Mouse (Mus musculus) MEL (cell line): Measurements from ENCODE around the gene Vmn1r42. TPM values are rescaled to one million over a fixed set of nuclear protein-coding genes. Genes with fewer than 3 reads are reported as not detected.
"Not testable (repeated sequence)": the region's sequence is repeated elsewhere in the genome, so short reads cannot be mapped to it uniquely, and the experiment has no call there.

Experiments
- DNase-seq: peaks from one replicate; pipeline ENCODE4 v3.0.0; 2011; ENCODE audit warnings: low read depth, low spot score
- H3K27ac ChIP-seq: 2 replicates; pipeline ENCODE4 v1.5.1; 2012; ENCODE audit warnings: low read depth, mild to moderate bottlenecking, control low read depth, low read length, moderate library complexity; ENCODE audit not compliant: control insufficient read depth
- H3K27me3 ChIP-seq, 2 experiments: fragments of 150-350 bp in 1 of 2; sonication (generic) in 1 of 2; 2 replicates each; pipeline ENCODE4 v1.6.1; 2012; ENCODE audit warnings: low read length in 2 of 2, mild to moderate bottlenecking in 2 of 2, improper control_type of control experiment in 1 of 2, moderate library complexity in 1 of 2; ENCODE audit not compliant: insufficient read depth in 2 of 2, control insufficient read depth in 1 of 2
- H3K36me3 ChIP-seq, 2 experiments: 2 replicates each; pipeline ENCODE4 v1.6.1; 2012 to 2014; ENCODE audit warnings: low read length in 2 of 2, improper control_type of control experiment in 1 of 2, inconsistent platforms in 1 of 2, mild to moderate bottlenecking in 1 of 2; ENCODE audit not compliant: insufficient read depth in 2 of 2, control insufficient read depth in 1 of 2
- H3K4me1 ChIP-seq, 2 experiments: fragments of 150-350 bp in 1 of 2; sonication (generic) in 1 of 2; 2 replicates each; pipeline ENCODE4 v1.6.1; 2012; ENCODE audit warnings: low read length in 2 of 2, improper control_type of control experiment in 1 of 2, mild to moderate bottlenecking in 1 of 2; ENCODE audit not compliant: insufficient read depth in 2 of 2, control insufficient read depth in 1 of 2
- H3K4me3 ChIP-seq, 2 experiments: fragments of 150-350 bp in 1 of 2; sonication (generic) in 1 of 2; 2 replicates each; pipeline ENCODE4 v1.5.1; 2012; ENCODE audit warnings: low read depth in 2 of 2, low read length in 2 of 2, mild to moderate bottlenecking in 2 of 2, moderate library complexity in 2 of 2, control low read depth in 1 of 2, improper control_type of control experiment in 1 of 2; ENCODE audit not compliant: control insufficient read depth in 1 of 2, insufficient read depth in 1 of 2
- H3K79me2 ChIP-seq: 2 replicates; pipeline ENCODE4 v1.6.1; 2012; ENCODE audit warnings: mild to moderate bottlenecking, low read length, moderate library complexity; ENCODE audit not compliant: control insufficient read depth, poor library complexity, insufficient read depth
- H3K9ac ChIP-seq: 2 replicates; pipeline ENCODE4 v1.6.1; 2012; ENCODE audit warnings: low read depth, mild to moderate bottlenecking, control low read depth, low read length, moderate library complexity; ENCODE audit not compliant: control insufficient read depth, poor library complexity, severe bottlenecking
- H3K9me3 ChIP-seq: fragments of 150-350 bp; sonication (generic); replicated peaks from 2 replicates; pipeline ENCODE4 v1.6.1; 2012; ENCODE audit warnings: mild to moderate bottlenecking, low read length, improper control_type of control experiment, moderate library complexity; ENCODE audit not compliant: insufficient read depth
- CHD2 ChIP-seq: IDR thresholded peaks from 2 replicates; pipeline ENCODE4 v1.6.1; 2011; ENCODE audit warnings: low read length, improper control_type of control experiment
- CTCF ChIP-seq, 3 experiments: IDR thresholded peaks in 2 of 3; conservative IDR thresholded peaks in 1 of 3; 2 replicates each; pipeline ENCODE4 v1.5.1; 2011 to 2012; ENCODE audit warnings: low read length in 3 of 3, low read depth in 2 of 3, mild to moderate bottlenecking in 2 of 3, improper control_type of control experiment in 1 of 3, inconsistent platforms in 1 of 3, mixed read lengths in 1 of 3, moderate library complexity in 1 of 3; ENCODE audit not compliant: control insufficient read depth in 1 of 3, insufficient read depth in 1 of 3, poor library complexity in 1 of 3, severe bottlenecking in 1 of 3
- ELF1 ChIP-seq: IDR thresholded peaks from 2 replicates; pipeline ENCODE4 v1.6.1; 2014; ENCODE audit warnings: low read depth, mild to moderate bottlenecking, inconsistent platforms, low read length, improper control_type of control experiment, moderate library complexity
- EP300 ChIP-seq, 2 experiments: IDR thresholded peaks; 2 replicates each; pipeline ENCODE4 v1.6.1; 2011; ENCODE audit warnings: improper control_type of control experiment in 2 of 2, low read length in 2 of 2, low read depth in 1 of 2, mild to moderate bottlenecking in 1 of 2
- ETS1 ChIP-seq: IDR thresholded peaks from 2 replicates; pipeline ENCODE4 v1.6.1; 2012; ENCODE audit warnings: low read depth, mild to moderate bottlenecking, inconsistent platforms, low read length, improper control_type of control experiment, moderate library complexity
- GABPA ChIP-seq: IDR thresholded peaks from 2 replicates; pipeline ENCODE4 v1.6.1; 2012; ENCODE audit warnings: low read depth, mild to moderate bottlenecking, inconsistent platforms, low read length, improper control_type of control experiment, moderate library complexity
- GATA1 ChIP-seq: IDR thresholded peaks from 2 replicates; pipeline ENCODE4 v1.6.1; 2011; ENCODE audit warnings: low read depth, low read length, improper control_type of control experiment
- JUND ChIP-seq: IDR thresholded peaks from 2 replicates; pipeline ENCODE4 v1.6.1; 2011; ENCODE audit warnings: low read depth, mild to moderate bottlenecking, improper control_type of control experiment, low read length
- MAFK ChIP-seq: IDR thresholded peaks from 2 replicates; pipeline ENCODE4 v1.6.1; 2011; ENCODE audit warnings: low read depth, mild to moderate bottlenecking, low read length, improper control_type of control experiment, borderline replicate concordance
- MAX ChIP-seq: IDR thresholded peaks from 2 replicates; pipeline ENCODE4 v1.6.1; 2011; ENCODE audit warnings: low read length, improper control_type of control experiment
- MAZ ChIP-seq: IDR thresholded peaks from 2 replicates; pipeline ENCODE4 v1.6.1; 2012; ENCODE audit warnings: low read depth, mild to moderate bottlenecking, inconsistent platforms, low read length, improper control_type of control experiment
- MYB ChIP-seq: IDR thresholded peaks from 2 replicates; pipeline ENCODE4 v1.6.1; 2011; ENCODE audit warnings: mild to moderate bottlenecking, low read depth, low read length, improper control_type of control experiment
- MYC ChIP-seq: IDR thresholded peaks from 2 replicates; pipeline ENCODE4 v1.6.1; 2011; ENCODE audit warnings: low read depth, mild to moderate bottlenecking, low read length, improper control_type of control experiment, moderate library complexity
- NELFE ChIP-seq: IDR thresholded peaks from 2 replicates; pipeline ENCODE4 v1.6.1; 2011; ENCODE audit warnings: low read depth, low read length, improper control_type of control experiment
- POLR2A ChIP-seq, 2 experiments: IDR thresholded peaks; 2 replicates each; pipeline ENCODE4 v1.6.1; 2011 to 2012; ENCODE audit warnings: low read length in 2 of 2, mild to moderate bottlenecking in 2 of 2, control low read depth in 1 of 2, improper control_type of control experiment in 1 of 2, low read depth in 1 of 2, moderate library complexity in 1 of 2; ENCODE audit not compliant: control insufficient read depth in 1 of 2, insufficient read depth in 1 of 2, poor library complexity in 1 of 2
- POLR2AphosphoS2 ChIP-seq: IDR thresholded peaks from 2 replicates; pipeline ENCODE4 v1.6.1; 2011; ENCODE audit warnings: low read length, improper control_type of control experiment
- RAD21 ChIP-seq: IDR thresholded peaks from 2 replicates; pipeline ENCODE4 v1.6.1; 2011; ENCODE audit warnings: mild to moderate bottlenecking, low read depth, low read length, improper control_type of control experiment
- RCOR1 ChIP-seq: IDR thresholded peaks from 2 replicates; pipeline ENCODE4 v1.6.1; 2012; ENCODE audit warnings: low read depth, mild to moderate bottlenecking, inconsistent platforms, low read length, improper control_type of control experiment
- SMC3 ChIP-seq: IDR thresholded peaks from 2 replicates; pipeline ENCODE4 v1.6.1; 2011; ENCODE audit warnings: low read depth, low read length, improper control_type of control experiment
- TBP ChIP-seq: IDR thresholded peaks from 2 replicates; pipeline ENCODE4 v1.8.0; 2011; ENCODE audit warnings: low read depth, low read length, improper control_type of control experiment
- ZC3H11A ChIP-seq: IDR thresholded peaks from 2 replicates; pipeline ENCODE4 v1.6.1; 2012; ENCODE audit warnings: low read depth, mild to moderate bottlenecking, inconsistent platforms, low read length, improper control_type of control experiment
- ZMIZ1 ChIP-seq: IDR thresholded peaks from 2 replicates; pipeline ENCODE4 v1.6.1; 2012; ENCODE audit warnings: low read depth, mild to moderate bottlenecking, inconsistent platforms, low read length, improper control_type of control experiment, moderate library complexity
- polyA plus RNA-seq, 2 experiments: library from polyadenylated mRNA; stranded (reverse) in 1 of 2; unstranded in 1 of 2; fragments of >175 nt in 1 of 2; fragments of >200 nt in 1 of 2; gene quantifications; 2 replicates each; pipeline versions ENCODE4 v1.2.1 to v1.2.4; 2012; ENCODE audit warnings: low replicate concordance in 2 of 2, low read depth in 1 of 2; ENCODE audit not compliant: insufficient read length in 2 of 2, insufficient read depth in 1 of 2, missing spikeins in 1 of 2
- total RNA-seq: library from RNA; depleted of rRNA; stranded (reverse); fragments of 300-350 nt; gene quantifications from 2 replicates; pipeline ENCODE4 v1.2.3, GENCODE M21; 2012; rRNA removed

Vmn1r42 gene
- not detected in 2 replicates for total RNA-seq
- polyA plus RNA-seq = not detected

DNA sequence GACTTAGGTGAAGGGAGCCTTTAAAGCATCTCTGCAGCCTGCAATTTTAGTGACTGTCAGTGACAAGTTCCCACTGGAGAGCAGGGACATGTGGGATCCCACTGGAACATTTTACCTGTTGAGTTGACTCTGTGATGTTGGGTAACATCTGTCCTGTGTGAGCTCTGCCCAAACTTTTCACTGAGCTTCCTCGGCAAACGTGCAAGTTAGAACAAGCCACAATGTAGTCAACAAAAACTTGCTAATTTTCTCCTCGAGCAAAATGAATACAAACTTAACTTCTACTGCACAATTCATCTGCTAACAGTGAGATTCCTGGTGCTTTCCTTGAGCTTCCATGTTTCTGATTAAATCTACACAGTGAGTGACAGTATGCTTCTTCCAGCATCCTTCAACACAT lies at the start of gene Vmn1r42, which contains the start of gene Vmn1r43:
Gene Vmn1r42 (minus strand): TSS at position 101 of the 400 bp plus-strand sequence.
Gene Vmn1r43 (minus strand): TSS at position 101 of the 400 bp plus-strand sequence.
- H3K27me3 ChIP-seq = not testable (repeated sequence)

DNA sequence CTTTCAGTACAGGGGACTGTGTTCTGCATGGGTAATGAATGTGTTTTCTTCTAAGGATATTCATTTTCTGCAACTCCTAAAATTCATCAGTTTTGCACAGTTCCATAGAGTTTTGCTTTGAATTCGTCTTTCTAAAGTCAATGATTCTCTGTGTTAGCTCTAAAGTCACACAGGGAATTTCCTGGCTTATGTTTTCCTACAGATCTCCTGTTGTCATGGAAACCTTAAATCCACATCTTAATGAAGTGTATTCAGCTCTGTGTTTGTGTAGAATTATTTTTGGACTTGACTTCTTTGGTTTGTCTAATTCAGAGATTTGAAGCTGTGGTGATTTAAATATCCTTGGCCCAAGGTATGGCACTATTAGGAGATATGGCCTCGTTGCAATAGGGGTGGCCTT lies 7.6 kb upstream of the Vmn1r42 start:
- Histone ChIP-seq H3K9ac (no peak overlapping the region), H3K9me3 (no peaks in the 10 kb centered on the region), H3K27me3 (no peaks in the 10 kb centered on the region), H3K27ac (no peak overlapping the region), H3K4me1 (no peaks in the 10 kb centered on the region), H3K79me2 (no peaks in the 10 kb centered on the region), H3K4me3 (no peak overlapping the region), H3K36me3 (no peaks in the 10 kb centered on the region)
- no peak for TF ChIP-seq CTCF (IDR thresholded peaks at IDR 0.05 in 2 of 3, conservative IDR thresholded peaks at IDR 0.05 in 1 of 3; ENCODE audit: control insufficient read depth in 1 of 3, insufficient read depth in 1 of 3, low read depth in 2 of 3, low read length in 3 of 3, poor library complexity in 1 of 3, severe bottlenecking in 1 of 3)
- TF ChIP-seq MAX = no peak
- TF ChIP-seq MYB = no peak
- no peak for DNase-seq

More for the DNA sequence above, at the start of gene Vmn1r42, which contains the start of gene Vmn1r43:
- H3K9me3 ChIP-seq, H3K4me1 ChIP-seq, H3K79me2 ChIP-seq, DNase-seq, H3K27ac ChIP-seq, H3K4me3 ChIP-seq, H3K9ac ChIP-seq, H3K36me3 ChIP-seq: not testable (repeated sequence)

DNA sequence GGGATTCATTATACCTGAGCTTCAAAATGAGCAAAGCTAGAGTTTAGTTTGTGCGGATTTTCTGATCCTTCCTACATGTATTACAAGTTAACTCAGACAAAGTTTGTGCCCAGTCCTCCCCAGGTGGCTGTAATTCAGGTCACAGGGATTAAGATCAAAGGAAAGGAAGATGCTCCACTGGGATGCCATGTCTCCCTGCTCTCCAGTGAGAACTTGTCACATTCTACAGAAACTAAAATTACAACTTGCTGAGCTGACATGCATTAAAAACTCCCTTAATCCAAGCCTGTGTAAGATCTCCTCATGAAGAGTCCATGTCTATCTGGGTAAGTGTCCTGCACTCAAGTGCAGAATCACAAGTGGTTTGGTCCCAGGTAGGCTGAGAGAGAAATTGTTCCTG lies 7.1 kb upstream of the Vmn1r42 start, which contains the start of gene Vmn1r44:
Gene Vmn1r44 (plus strand): TSS at position 301 of the 400 bp plus-strand sequence.
- TF ChIP-seq GABPA = no peak
- TF ChIP-seq ELF1 = no peak
- Histone ChIP-seq H3K4me3 (no peak within 1 kb of the TSS), H3K79me2 (no peaks in the 10 kb centered on the region), H3K27me3 (no peaks in the 10 kb centered on the region), H3K9me3 (no peaks in the 10 kb centered on the region), H3K9ac (no peak within 1 kb of the TSS), H3K4me1 (no peaks in the 10 kb centered on the region), H3K36me3 (no peaks in the 10 kb centered on the region), H3K27ac (no peak within 1 kb of the TSS)
- DNase-seq = no peak

DNA sequence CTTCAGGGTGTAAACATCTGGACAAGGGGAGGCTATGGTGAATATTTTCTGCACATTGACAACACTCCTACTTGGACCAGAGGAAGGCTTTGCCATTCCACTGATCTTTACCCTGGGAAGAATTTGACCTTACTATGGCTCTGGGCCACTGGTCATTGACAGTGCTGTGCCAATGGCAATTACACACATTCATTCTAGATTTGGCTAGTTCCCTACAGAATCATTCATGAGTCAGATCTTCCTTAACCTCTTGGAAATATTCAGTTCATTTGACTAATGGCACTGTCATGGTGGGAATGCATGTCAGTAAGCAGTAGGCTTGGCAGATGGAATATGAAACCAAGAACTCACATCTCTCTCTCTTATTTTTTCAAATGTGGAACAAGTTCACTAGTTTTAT lies 4.7 kb upstream of the Vmn1r42 start:
- Histone ChIP-seq H3K9ac (no peak overlapping the region), H3K36me3 (no peaks in the 10 kb centered on the region), H3K79me2 (no peaks in the 10 kb centered on the region), H3K4me1 (no peaks in the 10 kb centered on the region), H3K4me3 (no peak overlapping the region), H3K27me3 (no peaks in the 10 kb centered on the region), H3K9me3 (no peaks in the 10 kb centered on the region), H3K27ac (no peak overlapping the region)
- no peak for DNase-seq
- TF ChIP-seq MAX = no peak
- no peak for TF ChIP-seq SMC3
- no peak for TF ChIP-seq MYC
- no peak for TF ChIP-seq JUND
- no peak for TF ChIP-seq CHD2
- no peak for TF ChIP-seq RCOR1
- no peak for TF ChIP-seq NELFE
- no peak for TF ChIP-seq ZC3H11A
- TF ChIP-seq GATA1 = no peak
- no peak for TF ChIP-seq ETS1
- TF ChIP-seq TBP = no peak
- no peak for TF ChIP-seq MAFK
- TF ChIP-seq POLR2AphosphoS2 = no peak
- no peak for TF ChIP-seq ZMIZ1
- TF ChIP-seq EP300 (IDR thresholded peaks at IDR 0.05; ENCODE audit: low read depth in 1 of 2, low read length in 2 of 2) = no peak
- TF ChIP-seq POLR2A (IDR thresholded peaks at IDR 0.05; ENCODE audit: control insufficient read depth in 1 of 2, insufficient read depth in 1 of 2, low read depth in 1 of 2, low read length in 2 of 2, poor library complexity in 1 of 2) = no peak
- TF ChIP-seq RAD21 = no peak
- no peak for TF ChIP-seq MYB
- TF ChIP-seq MAZ = no peak
